Mouse (Mus musculus): ENCODE data around the gene Kcnk3. TPM values are rescaled to one million over a fixed set of nuclear protein-coding genes. Genes with fewer than 3 reads are reported as not detected.

Kcnk3 gene
- polyA plus RNA-seq, 1 experiment from 2014 or later: 0.98 TPM

DNA sequence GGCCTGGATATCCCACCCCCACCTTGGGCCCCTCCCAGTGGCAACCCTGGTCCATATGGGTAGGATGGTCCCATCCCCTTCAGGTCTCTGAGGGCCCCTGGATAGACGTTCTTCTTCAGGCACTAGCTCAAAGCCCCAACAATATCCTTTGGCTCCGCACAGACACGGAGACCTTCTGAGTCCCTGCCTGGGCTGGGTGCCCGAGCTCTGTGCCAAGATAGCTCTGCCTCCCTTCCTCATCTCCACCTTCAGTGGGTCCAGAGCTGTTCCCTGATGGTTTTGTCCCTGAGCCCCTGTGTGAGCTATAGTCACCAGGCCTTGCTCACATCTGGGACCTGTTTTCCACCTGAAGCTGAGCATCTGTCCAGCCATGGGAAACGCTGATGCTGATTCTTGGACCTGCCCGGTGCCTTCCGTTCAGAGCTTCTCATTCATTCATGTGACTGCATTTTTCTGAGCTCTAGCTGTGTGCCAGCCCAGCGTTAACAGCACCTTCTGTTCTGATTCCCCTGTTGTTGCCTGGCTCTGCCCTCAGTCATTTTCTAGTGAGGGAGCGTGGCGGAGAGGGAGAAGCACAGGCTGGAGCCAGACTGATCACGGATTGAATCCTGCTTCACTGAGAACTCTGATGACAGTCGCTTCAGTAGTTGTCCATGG lies 10.2 kb upstream of the Kcnk3 start:
- no peak overlapping the region for H3K4me3 ChIP-seq (ENCODE audit: low read depth, low read length)
- no peak overlapping the region for H3K27ac ChIP-seq (replicated peaks; ENCODE audit: low read depth, low read length)
- no peak overlapping the region for H3K9ac ChIP-seq (replicated peaks; ENCODE audit: low read length)
- no peaks in the 10 kb centered on the region for H3K9me3 ChIP-seq (replicated peaks; ENCODE audit: control insufficient read depth, low read length)
- no peaks in the 10 kb centered on the region for H3K4me1 ChIP-seq (ENCODE audit: control insufficient read depth, insufficient read depth, low read length)
- H3K36me3 ChIP-seq (replicated peaks; ENCODE audit: control insufficient read depth, insufficient read depth, low read depth, low read length): no peaks in the 10 kb centered on the region
- 84% methylated on average over 12 of the region's 12 CpGs for WGBS
- H3K4me2 ChIP-seq (ENCODE audit: low read depth, low read length): no peak overlapping the region
- H3K27me3 ChIP-seq (ENCODE audit: control insufficient read depth, insufficient read depth, low read length): no peaks in the 10 kb centered on the region
- no peak for ATAC-seq (replicated peaks; ENCODE audit: insufficient number of reproducible peaks, low FRiP score, low TSS enrichment, low read depth)
- DNase-seq (ENCODE audit: low spot score): no peak

DNA sequence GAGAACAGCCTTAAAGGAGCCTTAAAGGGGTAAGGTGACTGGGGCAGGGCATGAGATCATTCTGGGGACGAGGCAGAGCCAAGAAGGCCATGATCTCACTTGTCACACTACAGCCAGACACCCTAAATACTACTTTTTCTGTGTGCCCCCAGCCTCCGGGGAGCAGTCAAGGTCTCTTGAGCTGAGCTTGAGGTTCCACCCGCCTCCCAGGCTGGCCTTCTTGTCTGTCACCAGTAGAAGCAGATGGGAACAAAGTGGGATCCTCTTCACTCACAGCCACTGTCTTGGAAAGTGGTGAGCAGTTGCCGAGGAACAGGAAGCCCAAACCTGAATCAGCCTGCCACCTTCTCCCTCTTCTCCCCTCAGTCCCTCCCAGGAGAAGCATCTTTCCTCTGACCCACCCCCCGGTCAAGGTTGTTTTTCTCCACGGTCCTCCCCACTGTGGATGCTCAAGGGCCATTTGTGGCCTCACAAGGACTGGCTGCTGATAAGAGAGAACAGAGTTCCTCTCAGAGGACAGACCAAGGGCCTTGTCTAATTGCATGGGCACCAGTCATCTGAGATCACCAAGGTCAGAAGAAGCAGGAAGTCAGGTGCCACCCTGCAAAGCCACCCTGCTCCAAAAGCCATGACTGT lies 9.4 kb upstream of the Kcnk3 start:
- ATAC-seq (replicated peaks; ENCODE audit: insufficient number of reproducible peaks, low FRiP score, low TSS enrichment, low read depth) (no peak), DNase-seq (ENCODE audit: low spot score) (no peak)
- H3K9ac ChIP-seq (replicated peaks; ENCODE audit: low read length): no peak overlapping the region
- no peaks in the 10 kb centered on the region for H3K9me3 ChIP-seq (replicated peaks; ENCODE audit: control insufficient read depth, low read length)
- H3K4me3 ChIP-seq (ENCODE audit: low read depth, low read length): no peak overlapping the region
- H3K4me2 ChIP-seq (ENCODE audit: low read depth, low read length): no peak overlapping the region
- WGBS: 81% methylated on average over 6 of the region's 6 CpGs
- no peaks in the 10 kb centered on the region for H3K27me3 ChIP-seq (ENCODE audit: control insufficient read depth, insufficient read depth, low read length)
- H3K36me3 ChIP-seq (replicated peaks; ENCODE audit: control insufficient read depth, insufficient read depth, low read depth, low read length): no peaks in the 10 kb centered on the region
- H3K27ac ChIP-seq (replicated peaks; ENCODE audit: low read depth, low read length): no peak overlapping the region
- H3K4me1 ChIP-seq (ENCODE audit: control insufficient read depth, insufficient read depth, low read length): no peaks in the 10 kb centered on the region

DNA sequence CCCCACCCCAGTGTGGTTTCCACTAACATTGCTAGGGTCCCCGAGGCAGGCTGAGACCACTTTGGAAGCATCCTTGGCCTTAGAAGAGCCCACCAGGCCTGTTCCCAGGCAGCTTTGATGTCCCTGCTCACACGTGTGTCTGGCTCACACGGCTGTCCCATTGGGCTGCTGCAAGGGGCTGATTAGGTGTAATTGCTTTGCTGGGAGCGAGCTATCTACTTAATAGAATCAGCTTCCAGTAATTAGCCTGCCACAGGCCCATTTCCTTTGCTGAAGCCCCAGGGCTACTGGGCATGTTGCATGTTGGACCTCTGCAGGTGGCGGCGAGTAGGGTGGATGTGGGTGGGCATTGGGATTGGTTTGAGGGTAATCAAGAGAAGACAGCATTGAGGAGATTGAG lies 7.2 kb upstream of the Kcnk3 start:
- Histone ChIP-seq H3K27ac (replicated peaks; ENCODE audit: low read depth, low read length) (no peak overlapping the region), H3K4me3 (ENCODE audit: low read depth, low read length) (no peak overlapping the region), H3K9ac (replicated peaks; ENCODE audit: low read length) (no peak overlapping the region), H3K4me1 (ENCODE audit: control insufficient read depth, insufficient read depth, low read length) (no peaks in the 10 kb centered on the region), H3K9me3 (replicated peaks; ENCODE audit: control insufficient read depth, low read length) (no peaks in the 10 kb centered on the region), H3K4me2 (ENCODE audit: low read depth, low read length) (no peak overlapping the region), H3K36me3 (replicated peaks; ENCODE audit: control insufficient read depth, insufficient read depth, low read depth, low read length) (no peaks in the 10 kb centered on the region), H3K27me3 (ENCODE audit: control insufficient read depth, insufficient read depth, low read length) (no peaks in the 10 kb centered on the region)
- no peak for ATAC-seq (replicated peaks; ENCODE audit: insufficient number of reproducible peaks, low FRiP score, low TSS enrichment, low read depth)
- no peak for DNase-seq (ENCODE audit: low spot score)
- 39% methylated on average over 6 of the region's 6 CpGs for WGBS

DNA sequence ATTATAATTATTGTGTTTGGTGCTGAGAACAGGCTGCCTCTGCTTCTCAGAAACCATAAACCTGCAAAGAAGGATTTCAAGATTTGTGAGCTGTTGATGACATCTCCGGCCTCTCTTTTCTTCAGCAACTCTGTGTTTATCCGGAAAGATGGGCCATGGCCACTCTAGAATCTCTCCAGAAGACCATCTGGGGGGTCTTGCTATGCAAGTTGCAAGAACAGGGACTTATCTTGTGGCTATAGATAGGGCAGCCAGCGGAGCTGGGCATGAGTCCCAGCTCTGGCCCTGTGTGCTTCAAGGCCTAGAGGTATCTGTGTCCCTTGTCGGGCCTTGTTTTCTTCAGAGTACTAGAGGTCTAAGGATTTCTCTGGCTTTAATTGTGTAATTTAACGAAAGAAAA lies 6.0 kb upstream of the Kcnk3 start:
- H3K9me3 ChIP-seq (replicated peaks; ENCODE audit: control insufficient read depth, low read length): no peaks in the 10 kb centered on the region
- H3K36me3 ChIP-seq (replicated peaks; ENCODE audit: control insufficient read depth, insufficient read depth, low read depth, low read length): no peaks in the 10 kb centered on the region
- no peak for ATAC-seq (replicated peaks; ENCODE audit: insufficient number of reproducible peaks, low FRiP score, low TSS enrichment, low read depth)
- H3K27me3 ChIP-seq (ENCODE audit: control insufficient read depth, insufficient read depth, low read length): peaks cover 1% of the 10 kb centered on the region; the same call in 1 of the 2 replicates
- 83% methylated on average over 5 of the region's 5 CpGs for WGBS
- DNase-seq (ENCODE audit: low spot score): no peak
- H3K4me3 ChIP-seq (ENCODE audit: low read depth, low read length): no peak overlapping the region
- no peak overlapping the region for H3K4me2 ChIP-seq (ENCODE audit: low read depth, low read length)
- H3K27ac ChIP-seq (replicated peaks; ENCODE audit: low read depth, low read length): no peak overlapping the region
- no peaks in the 10 kb centered on the region for H3K4me1 ChIP-seq (ENCODE audit: control insufficient read depth, insufficient read depth, low read length)
- H3K9ac ChIP-seq (replicated peaks; ENCODE audit: low read length): no peak overlapping the region

DNA sequence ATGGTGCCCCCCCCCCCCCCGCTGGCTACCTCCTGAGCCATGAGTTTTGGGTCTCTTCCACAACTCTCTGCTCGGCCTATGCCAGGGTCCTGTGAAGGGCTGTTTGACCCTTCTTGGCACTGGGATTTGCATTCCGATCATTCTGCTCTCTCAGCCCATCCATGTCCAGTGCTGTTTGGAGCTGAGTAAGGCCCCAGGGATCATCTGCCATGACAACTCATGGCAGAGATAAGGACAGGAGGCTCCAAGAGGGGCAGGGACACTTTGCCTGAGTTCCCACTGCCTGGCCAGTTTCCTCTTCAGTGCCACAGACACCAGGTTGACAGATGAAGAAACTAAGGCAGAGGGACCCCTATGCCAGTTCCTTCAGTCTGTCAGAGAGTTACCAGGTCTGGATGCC lies 1.4 kb upstream of the Kcnk3 start:
- Histone ChIP-seq H3K4me2 (ENCODE audit: low read depth, low read length) (no peak overlapping the region), H3K27me3 (ENCODE audit: control insufficient read depth, insufficient read depth, low read length) (peaks cover 23% of the 10 kb centered on the region), H3K4me1 (ENCODE audit: control insufficient read depth, insufficient read depth, low read length) (peaks cover 9% of the 10 kb centered on the region), H3K9me3 (replicated peaks; ENCODE audit: control insufficient read depth, low read length) (no peaks in the 10 kb centered on the region), H3K36me3 (replicated peaks; ENCODE audit: control insufficient read depth, insufficient read depth, low read depth, low read length) (no peaks in the 10 kb centered on the region), H3K4me3 (ENCODE audit: low read depth, low read length) (no peak overlapping the region), H3K9ac (replicated peaks; ENCODE audit: low read length) (no peak overlapping the region), H3K27ac (replicated peaks; ENCODE audit: low read depth, low read length) (no peak overlapping the region)
- 69% methylated on average over 3 of the region's 3 CpGs for WGBS
- no peak for ATAC-seq (replicated peaks; ENCODE audit: insufficient number of reproducible peaks, low FRiP score, low TSS enrichment, low read depth)
- DNase-seq (ENCODE audit: low spot score): no peak

DNA sequence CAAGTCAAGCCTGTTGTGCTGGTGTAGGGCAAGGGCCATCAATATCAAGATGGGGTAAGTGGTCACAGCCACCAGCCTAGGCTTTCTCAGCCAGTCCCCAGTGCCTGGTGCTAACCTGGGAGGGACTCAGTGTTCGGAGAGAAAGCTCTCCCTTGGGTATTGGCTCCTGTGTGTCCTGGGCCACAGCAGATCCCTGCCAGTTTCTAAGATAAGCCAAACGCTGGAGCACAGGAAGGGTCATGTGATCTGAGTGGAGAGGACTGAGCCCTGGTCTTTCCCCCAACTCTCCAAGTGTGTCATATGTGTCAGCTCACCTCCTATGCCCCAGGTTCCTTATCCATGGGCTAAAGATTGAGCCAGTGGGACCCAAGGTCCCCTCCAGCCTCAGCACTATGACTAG lies 869 bp upstream of the Kcnk3 start:
- Histone ChIP-seq H3K4me3 (ENCODE audit: low read depth, low read length) (no peak overlapping the region), H3K27me3 (ENCODE audit: control insufficient read depth, insufficient read depth, low read length) (peaks cover 23% of the 10 kb centered on the region), H3K9me3 (replicated peaks; ENCODE audit: control insufficient read depth, low read length) (no peaks in the 10 kb centered on the region), H3K9ac (replicated peaks; ENCODE audit: low read length) (no peak overlapping the region), H3K4me2 (ENCODE audit: low read depth, low read length) (no peak overlapping the region), H3K27ac (replicated peaks; ENCODE audit: low read depth, low read length) (no peak overlapping the region), H3K36me3 (replicated peaks; ENCODE audit: control insufficient read depth, insufficient read depth, low read depth, low read length) (no peaks in the 10 kb centered on the region), H3K4me1 (ENCODE audit: control insufficient read depth, insufficient read depth, low read length) (peaks cover 9% of the 10 kb centered on the region)
- 28% methylated on average over 2 of the region's 2 CpGs for WGBS
- no peak for DNase-seq (ENCODE audit: low spot score)
- no peak for ATAC-seq (replicated peaks; ENCODE audit: insufficient number of reproducible peaks, low FRiP score, low TSS enrichment, low read depth)

DNA sequence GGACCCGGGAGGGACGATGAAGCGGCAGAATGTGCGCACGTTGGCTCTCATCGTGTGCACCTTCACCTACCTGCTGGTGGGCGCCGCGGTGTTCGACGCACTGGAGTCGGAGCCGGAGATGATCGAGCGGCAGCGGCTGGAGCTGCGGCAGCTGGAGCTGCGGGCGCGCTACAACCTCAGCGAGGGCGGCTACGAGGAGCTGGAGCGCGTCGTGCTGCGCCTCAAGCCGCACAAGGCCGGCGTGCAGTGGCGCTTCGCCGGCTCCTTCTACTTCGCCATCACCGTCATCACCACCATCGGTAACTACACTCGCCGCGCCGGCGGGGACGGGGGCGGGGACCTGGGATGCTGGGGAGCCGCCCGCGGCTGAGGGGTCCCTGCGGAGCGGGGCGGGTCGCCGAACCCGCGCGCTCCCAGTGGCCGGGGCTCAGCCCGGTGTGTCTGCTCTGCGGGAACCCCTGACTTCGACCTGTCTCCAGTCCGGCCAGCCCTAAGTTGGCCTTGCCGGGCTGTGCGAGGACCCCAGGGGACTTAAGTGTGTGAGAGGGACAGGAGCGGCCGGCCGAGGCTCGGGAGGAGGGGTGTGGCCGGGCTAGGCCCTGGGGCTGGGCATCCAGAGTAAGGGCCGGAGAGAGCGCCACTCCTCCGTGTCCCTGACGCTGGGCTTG lies 465 bp downstream of the Kcnk3 start:
- Histone ChIP-seq H3K4me1 (ENCODE audit: control insufficient read depth, insufficient read depth, low read length) (peaks cover 9% of the 10 kb centered on the region), H3K27me3 (ENCODE audit: control insufficient read depth, insufficient read depth, low read length) (peaks cover 23% of the 10 kb centered on the region), H3K27ac (replicated peaks; ENCODE audit: low read depth, low read length) (no peak overlapping the region), H3K4me3 (ENCODE audit: low read depth, low read length) (peak overlapping the region; percentile 37), H3K36me3 (replicated peaks; ENCODE audit: control insufficient read depth, insufficient read depth, low read depth, low read length) (no peaks in the 10 kb centered on the region), H3K9ac (replicated peaks; ENCODE audit: low read length) (peak overlapping the region; percentile 9; the same call in 1 of the 2 replicates), H3K9me3 (replicated peaks; ENCODE audit: control insufficient read depth, low read length) (no peaks in the 10 kb centered on the region), H3K4me2 (ENCODE audit: low read depth, low read length) (peak overlapping the region; percentile 94)
- WGBS: under 1% methylated on average over 70 of the region's 70 CpGs
- ATAC-seq (replicated peaks; ENCODE audit: insufficient number of reproducible peaks, low FRiP score, low TSS enrichment, low read depth) (0 out of 2 replicates have a peak, but pooled peaks have one; percentile 22), DNase-seq (ENCODE audit: low spot score) (peak; percentile 65)

DNA sequence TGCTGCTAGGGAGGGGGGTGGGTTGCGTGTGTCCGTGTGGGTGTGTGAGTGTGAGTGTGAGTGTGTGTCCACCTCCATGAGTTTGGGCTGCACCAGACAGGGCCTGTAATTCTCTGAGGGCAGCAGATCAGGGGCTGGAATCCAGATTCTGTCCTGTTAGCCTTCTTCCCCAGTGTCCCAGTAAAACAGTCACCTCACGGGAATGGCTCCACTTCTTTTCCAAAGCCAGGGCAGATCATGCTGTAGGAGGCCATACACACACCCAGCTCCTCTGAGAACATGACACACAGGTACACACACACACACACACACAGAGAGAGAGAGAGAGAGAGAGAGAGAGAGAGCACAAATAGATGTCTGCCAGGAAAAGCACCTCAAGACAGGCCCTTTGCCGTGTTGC lies 1.1 kb downstream of the Kcnk3 start:
- Histone ChIP-seq H3K4me1 (ENCODE audit: control insufficient read depth, insufficient read depth, low read length) (peaks cover 9% of the 10 kb centered on the region), H3K4me3 (ENCODE audit: low read depth, low read length) (peak overlapping the region; percentile 37; the same call in 1 of the 2 replicates), H3K9ac (replicated peaks; ENCODE audit: low read length) (no peak overlapping the region), H3K9me3 (replicated peaks; ENCODE audit: control insufficient read depth, low read length) (no peaks in the 10 kb centered on the region), H3K27me3 (ENCODE audit: control insufficient read depth, insufficient read depth, low read length) (peaks cover 23% of the 10 kb centered on the region), H3K27ac (replicated peaks; ENCODE audit: low read depth, low read length) (no peak overlapping the region), H3K4me2 (ENCODE audit: low read depth, low read length) (peak overlapping the region; percentile 94), H3K36me3 (replicated peaks; ENCODE audit: control insufficient read depth, insufficient read depth, low read depth, low read length) (no peaks in the 10 kb centered on the region)
- DNase-seq (ENCODE audit: low spot score) (no peak), ATAC-seq (replicated peaks; ENCODE audit: insufficient number of reproducible peaks, low FRiP score, low TSS enrichment, low read depth) (no peak)
- 52% methylated on average over 4 of the region's 4 CpGs for WGBS

Data from embryonic facial prominence, embryonic 11.5 days (tissue).